Mouse (Mus musculus) megakaryocyte, adult 5-6 weeks (primary cell): ENCODE data around the gene Ubr3. TPM values are rescaled to one million over a fixed set of nuclear protein-coding genes. Genes with fewer than 3 reads are reported as not detected.
"Not testable (repeated sequence)": the region's sequence is repeated elsewhere in the genome, so short reads cannot be mapped to it uniquely, and the experiment has no call there.

Experiments
- ATAC-seq: 2 replicates; pipeline ENCODE4 v1.8.0; 2016; ENCODE audit warnings: mild to moderate bottlenecking, inconsistent platforms; ENCODE audit not compliant: poor library complexity, severe bottlenecking
- total RNA-seq, 2 experiments: library from RNA; stranded (forward) in 1 of 2; stranded (reverse) in 1 of 2; fragments of 153-499, 151-499 nt in 1 of 2; fragments of 221-1000, 200-1000 nt in 1 of 2; gene quantifications; 2 replicates each; pipeline versions ENCODE4 v1.2.3 to v1.2.4; 2015 to 2017

Gene Ubr3
- total RNA-seq, 2 experiments from 2014 or later = 40.8 to 55.3 TPM

- ATAC-seq = no peak
These were observed 6.5 kb downstream of the Ubr3 start for GRCm38 (mm10) chr2:69903541-69903940.

GRCm38 (mm10) chr2:69907394-69907793 is 10.3 kb downstream of the Ubr3 start:
- ATAC-seq = not testable (repeated sequence)

GRCm38 (mm10) chr2:69912801-69913200 is 15.8 kb downstream of the Ubr3 start:
- no peak for ATAC-seq

- ATAC-seq = no peak
These were observed 20.3 kb downstream of the Ubr3 start for GRCm38 (mm10) chr2:69917301-69917700.

- ATAC-seq = no peak
These were observed 27.9 kb downstream of the Ubr3 start for GRCm38 (mm10) chr2:69924943-69925342.

GRCm38 (mm10) chr2:69936331-69936730 is 39.3 kb downstream of the Ubr3 start:
- no peak for ATAC-seq

GRCm38 (mm10) chr2:69939226-69939625 is 42.2 kb downstream of the Ubr3 start:
- no peak for ATAC-seq

- ATAC-seq = no peak
These were observed 42.6 kb downstream of the Ubr3 start for GRCm38 (mm10) chr2:69939649-69940048.

- no peak for ATAC-seq
These were observed 44.5 kb downstream of the Ubr3 start for GRCm38 (mm10) chr2:69941391-69942030.

GRCm38 (mm10) chr2:69952849-69953248 is 55.8 kb downstream of the Ubr3 start:
- no peak for ATAC-seq

GRCm38 (mm10) chr2:69955635-69956034 is 58.6 kb downstream of the Ubr3 start:
- peak; percentile 60 for ATAC-seq

GRCm38 (mm10) chr2:69957622-69958021 is 60.6 kb downstream of the Ubr3 start:
- ATAC-seq = no peak

- no peak for ATAC-seq
These were observed 77.8 kb downstream of the Ubr3 start for GRCm38 (mm10) chr2:69974896-69975295.

- ATAC-seq = no peak
These were observed 92.2 kb downstream of the Ubr3 start for GRCm38 (mm10) chr2:69989224-69989623.

- no peak for ATAC-seq
These were observed 93.6 kb downstream of the Ubr3 start for GRCm38 (mm10) chr2:69990647-69991046.

GRCm38 (mm10) chr2:69994082-69994736 is 97.2 kb downstream of the Ubr3 start:
- ATAC-seq = not testable (repeated sequence)

- no peak for ATAC-seq
These were observed 97.7 kb downstream of the Ubr3 start for GRCm38 (mm10) chr2:69994779-69995178.

GRCm38 (mm10) chr2:69999097-69999770 is 102.2 kb downstream of the Ubr3 start:
- ATAC-seq = no peak

- no peak for ATAC-seq
These were observed 103.3 kb downstream of the Ubr3 start for GRCm38 (mm10) chr2:70000316-70000715.

GRCm38 (mm10) chr2:70006492-70006891 is 109.4 kb downstream of the Ubr3 start:
- no peak for ATAC-seq

- ATAC-seq = no peak
These were observed 115.9 kb downstream of the Ubr3 start for GRCm38 (mm10) chr2:70012941-70013340.

GRCm38 (mm10) chr2:70018236-70018635 is 121.2 kb downstream of the Ubr3 start:
- no peak for ATAC-seq
